Mouse (Mus musculus) hindbrain, postnatal 0 days (tissue): ENCODE results near the gene Arhgef25. TPM values are rescaled to one million over a fixed set of nuclear protein-coding genes. Genes with fewer than 3 reads are reported as not detected.

ENCODE experiments used
- ATAC-seq: fragments of 200-750 bp; cut with Nextera tagmentation; 2 replicates; pipeline ENCODE4 v1.8.0; 2017; ENCODE audit warnings: mild to moderate bottlenecking, moderate TSS enrichment, moderate library complexity
- DNase-seq: peaks from one replicate; pipeline ENCODE4 v3.0.0-alpha.2; 2015; ENCODE audit warnings: low spot score
- H3K27ac ChIP-seq: fragments of 300-500 bp; sonication (generic); 2 replicates; pipeline ENCODE4 v1.5.1; 2014; ENCODE audit warnings: mild to moderate bottlenecking
- H3K27me3 ChIP-seq: fragments of 300-500 bp; sonication (generic); 2 replicates; pipeline ENCODE4 v1.6.1; 2014; ENCODE audit warnings: low read length, mixed read lengths; ENCODE audit not compliant: insufficient read depth
- H3K36me3 ChIP-seq: fragments of 300-500 bp; sonication (generic); 2 replicates; pipeline ENCODE4 v1.6.1; 2014; ENCODE audit warnings: low read length, mixed read lengths; ENCODE audit not compliant: insufficient read depth
- H3K4me1 ChIP-seq: fragments of 300-500 bp; sonication (generic); 2 replicates; pipeline ENCODE4 v1.6.1; 2014; ENCODE audit warnings: antibody characterized with exemption, low read length, mixed read lengths; ENCODE audit not compliant: insufficient read depth
- H3K4me2 ChIP-seq: fragments of 300-500 bp; sonication (generic); 2 replicates; pipeline ENCODE4 v1.6.1; 2014; ENCODE audit warnings: low read depth, mild to moderate bottlenecking, low read length, moderate library complexity, mixed read lengths
- H3K4me3 ChIP-seq: fragments of 300-500 bp; sonication (generic); 2 replicates; pipeline ENCODE4 v1.5.1; 2014; ENCODE audit warnings: low read length
- H3K9ac ChIP-seq: fragments of 300-500 bp; sonication (generic); replicated peaks from 2 replicates; pipeline ENCODE4 v1.6.1; 2014; ENCODE audit warnings: mild to moderate bottlenecking, low read length, moderate library complexity, mixed read lengths
- H3K9me3 ChIP-seq: fragments of 300-500 bp; sonication (generic); 2 replicates; pipeline ENCODE4 v1.6.1; 2016; ENCODE audit warnings: low read length, mixed read lengths
- CTCF ChIP-seq: IDR thresholded peaks from 2 replicates; pipeline ENCODE4 v1.5.1; 2016; ENCODE audit warnings: antibody characterized with exemption, control low read depth, low read depth
- WGBS: fragments of 180-500 bp; shearing (Covaris S2); extraction: QIAGEN DNeasy Blood & Tissue Kit; methylation state at CpG from one replicate; pipeline ENCODE4 v1.1.7; 2014; 5-methylcytosine and 5-hydroxymethylcytosine counted together
- polyA plus RNA-seq: library from polyadenylated mRNA; unstranded; fragments of >200 nt; fragmentation: Nextera tagmentation; extraction: Ambion mirVana; gene quantifications from 2 replicates; pipeline ENCODE4 v1.2.1, GENCODE M21; 2015
- total RNA-seq: library from RNA; depleted of rRNA; stranded (reverse); fragments of >200 nt; gene quantifications from 2 replicates; pipeline ENCODE4 v1.2.3, GENCODE M21; 2014

Gene Arhgef25
- total and polyA plus RNA-seq, 2 experiments from 2014 or later = 20.3 to 61.0 TPM

- WGBS = 28% methylated on average over 4 of the region's 4 CpGs
- no peak overlapping the region for H3K4me3 ChIP-seq
- DNase-seq (peak; percentile 82), ATAC-seq (peak; percentile 11; the same call in 1 of the 2 replicates)
- peaks cover 39% of the 10 kb centered on the region; the same call in 1 of the 2 replicates for H3K36me3 ChIP-seq
- H3K9me3 ChIP-seq = no peaks in the 10 kb centered on the region
- no peak overlapping the region for H3K9ac ChIP-seq
- no peaks in the 10 kb centered on the region for H3K4me1 ChIP-seq
- TF ChIP-seq CTCF = peak; percentile 84
- no peak overlapping the region for H3K4me2 ChIP-seq
- no peaks in the 10 kb centered on the region for H3K27me3 ChIP-seq
- H3K27ac ChIP-seq = no peak overlapping the region
Observed at GRCm38 (mm10) chr10:127228897-127229296, 39.0 kb upstream of the Arhgef25 start.

- DNase-seq (no peak), ATAC-seq (no peak)
- no peak for TF ChIP-seq CTCF
- Histone ChIP-seq H3K36me3 (peaks cover 29% of the 10 kb centered on the region; the same call in 1 of the 2 replicates), H3K27ac (no peak overlapping the region), H3K9me3 (no peaks in the 10 kb centered on the region), H3K4me2 (no peak overlapping the region), H3K9ac (no peak overlapping the region), H3K27me3 (no peaks in the 10 kb centered on the region), H3K4me1 (no peaks in the 10 kb centered on the region), H3K4me3 (no peak overlapping the region)
- WGBS = 84% methylated on average over 8 of the region's 8 CpGs
Observed at GRCm38 (mm10) chr10:127227163-127227562, 37.3 kb upstream of the Arhgef25 start.

GRCm38 (mm10) chr10:127226318-127226895 is 36.5 kb upstream of the Arhgef25 start:
- H3K4me1 ChIP-seq = no peaks in the 10 kb centered on the region
- ATAC-seq (peak; percentile 28; the same call in 1 of the 2 replicates), DNase-seq (peak; percentile 43)
- 64% methylated on average over 8 of the region's 8 CpGs for WGBS
- H3K27me3 ChIP-seq = no peaks in the 10 kb centered on the region
- H3K9ac ChIP-seq = no peak overlapping the region
- no peaks in the 10 kb centered on the region for H3K9me3 ChIP-seq
- peaks cover 23% of the 10 kb centered on the region; the same call in 1 of the 2 replicates for H3K36me3 ChIP-seq
- peak; percentile 55 for TF ChIP-seq CTCF
- no peak overlapping the region for H3K4me3 ChIP-seq
- H3K27ac ChIP-seq = no peak overlapping the region
- H3K4me2 ChIP-seq = no peak overlapping the region

GRCm38 (mm10) chr10:127225732-127226131 is 35.8 kb upstream of the Arhgef25 start:
- WGBS = 23% methylated on average over 10 of the region's 10 CpGs
- no peak overlapping the region for H3K27ac ChIP-seq
- no peak overlapping the region for H3K4me3 ChIP-seq
- peaks cover 16% of the 10 kb centered on the region; the same call in 1 of the 2 replicates for H3K36me3 ChIP-seq
- no peak overlapping the region for H3K4me2 ChIP-seq
- H3K9me3 ChIP-seq = no peaks in the 10 kb centered on the region
- H3K9ac ChIP-seq = no peak overlapping the region
- no peak for TF ChIP-seq CTCF
- no peaks in the 10 kb centered on the region for H3K4me1 ChIP-seq
- ATAC-seq (no peak), DNase-seq (no peak)
- no peaks in the 10 kb centered on the region for H3K27me3 ChIP-seq

- Histone ChIP-seq H3K4me2 (no peak overlapping the region), H3K4me3 (no peak overlapping the region), H3K27ac (no peak overlapping the region), H3K9ac (no peak overlapping the region), H3K27me3 (no peaks in the 10 kb centered on the region), H3K36me3 (peaks cover 12% of the 10 kb centered on the region; the same call in 1 of the 2 replicates), H3K9me3 (no peaks in the 10 kb centered on the region), H3K4me1 (no peaks in the 10 kb centered on the region)
- 31% methylated on average over 6 of the region's 6 CpGs for WGBS
- TF ChIP-seq CTCF = no peak
- DNase-seq (no peak), ATAC-seq (no peak)
Observed at GRCm38 (mm10) chr10:127225213-127225612, 35.3 kb upstream of the Arhgef25 start.

- no peak for TF ChIP-seq CTCF
- no peak overlapping the region for H3K9ac ChIP-seq
- no peaks in the 10 kb centered on the region for H3K9me3 ChIP-seq
- ATAC-seq (no peak), DNase-seq (no peak)
- H3K36me3 ChIP-seq = no peaks in the 10 kb centered on the region
- no peak overlapping the region for H3K27ac ChIP-seq
- no peak overlapping the region for H3K4me2 ChIP-seq
- no peaks in the 10 kb centered on the region for H3K27me3 ChIP-seq
- H3K4me1 ChIP-seq = no peaks in the 10 kb centered on the region
- 90% methylated on average over 2 of the region's 2 CpGs for WGBS
- no peak overlapping the region for H3K4me3 ChIP-seq
Observed at GRCm38 (mm10) chr10:127218339-127218738, 28.5 kb upstream of the Arhgef25 start.

- no peak for ATAC-seq
- H3K4me1 ChIP-seq = no peaks in the 10 kb centered on the region
Observed at GRCm38 (mm10) chr10:127217177-127217576, 27.3 kb upstream of the Arhgef25 start.

More at GRCm38 (mm10) chr10:127217177-127217576, 27.3 kb upstream of the Arhgef25 start:
- no peak for DNase-seq
- Histone ChIP-seq H3K27ac (no peak overlapping the region), H3K9ac (no peak overlapping the region), H3K27me3 (no peaks in the 10 kb centered on the region), H3K4me3 (no peak overlapping the region), H3K36me3 (no peaks in the 10 kb centered on the region), H3K4me2 (no peak overlapping the region), H3K9me3 (no peaks in the 10 kb centered on the region)
- no peak for TF ChIP-seq CTCF
